Comparison of ENCODE assay signal across 9 mouse cellular contexts in genomic region chr2:173273885-173274284, GRCm38 (mm10). TPM values are rescaled to one million over a fixed set of nuclear protein-coding genes. Genes with fewer than 3 reads are reported as not detected.
A peak's percentile ranks its signal among the peaks of the same experiment; 100 is the strongest.
DNase-seq lines count a peak whose midpoint lies in the region; ATAC-seq and TF ChIP-seq lines count a peak whose summit lies in the region.
"Had no signal": no experiment of that assay in that cellular context is flagged by ENCODE, and none has a peak within 500 bp of the region (broad histone marks: within the 10 kb centered on the region; RNA-seq: fewer than 3 reads in every experiment).

No protein-coding gene starts in this region.

- TF ChIP-seq EP300 in ES-Bruce4 (IDR thresholded peaks at IDR 0.05; ENCODE audit: insufficient read depth, low read depth, low read length), result no peak

- WGBS in heart, embryonic 11.5 days (ENCODE audit: insufficient replicate concordance), result 39% methylated on average over 4 of the region's 4 CpGs
- WGBS in hindbrain, embryonic 11.5 days, result 59% methylated on average over 4 of the region's 4 CpGs
- 50% methylated on average over 4 of the region's 4 CpGs for WGBS in midbrain, embryonic 15.5 days

- H3K27me3 ChIP-seq in heart, embryonic 11.5 days (ENCODE audit: control insufficient read depth, insufficient read depth, low read length), result peaks cover 8% of the 10 kb centered on the region; the same call in 1 of the 2 replicates
- no peaks in the 10 kb centered on the region for H3K27me3 ChIP-seq in ES-Bruce4 (ENCODE audit: control insufficient read depth, insufficient read depth, low read length, poor library complexity, severe bottlenecking)
- H3K27me3 ChIP-seq in hindbrain, embryonic 11.5 days (ENCODE audit: control insufficient read depth, insufficient read depth, low read length), result peaks cover 6% of the 10 kb centered on the region; the same call in 1 of the 2 replicates
- no peaks in the 10 kb centered on the region for H3K27me3 ChIP-seq in midbrain, embryonic 15.5 days (replicated peaks)

- H3K9me3 ChIP-seq in heart, embryonic 11.5 days (replicated peaks; ENCODE audit: control insufficient read depth, low read length), result no peaks in the 10 kb centered on the region
- no peaks in the 10 kb centered on the region for H3K9me3 ChIP-seq in ES-Bruce4 (replicated peaks; ENCODE audit: control insufficient read depth, insufficient read depth, low read length, poor library complexity, severe bottlenecking)
- no peaks in the 10 kb centered on the region for H3K9me3 ChIP-seq in hindbrain, embryonic 11.5 days (ENCODE audit: control insufficient read depth, low read length)
- no peaks in the 10 kb centered on the region for H3K9me3 ChIP-seq in midbrain, embryonic 15.5 days

- ATAC-seq in heart, embryonic 11.5 days (replicated peaks; ENCODE audit: insufficient number of reproducible peaks, low FRiP score, low TSS enrichment), result no peak
- ATAC-seq in hindbrain, embryonic 11.5 days (ENCODE audit: low FRiP score), result no peak
- no peak for ATAC-seq in midbrain, embryonic 15.5 days (replicated peaks)
- no peak for ATAC-seq in megakaryocyte progenitor cell, adult 5-6 weeks (replicated peaks; ENCODE audit: poor library complexity)

- peak overlapping the region; percentile 87 for H3K4me2 ChIP-seq in heart, embryonic 11.5 days
- H3K4me2 ChIP-seq in hindbrain, embryonic 11.5 days (replicated peaks; ENCODE audit: low read depth, low read length), result peak overlapping the region; percentile 77
- H3K4me2 ChIP-seq in midbrain, embryonic 15.5 days, result peak overlapping the region; percentile 64

- no peak overlapping the region for H3K9ac ChIP-seq in heart, embryonic 11.5 days (ENCODE audit: low read depth, low read length)
- H3K9ac ChIP-seq in ES-Bruce4 (ENCODE audit: low read depth, poor library complexity, severe bottlenecking), result peak overlapping the region; percentile 20; the same call in 1 of the 2 replicates
- H3K9ac ChIP-seq in hindbrain, embryonic 11.5 days (ENCODE audit: low read depth, low read length), result no peak overlapping the region
- H3K9ac ChIP-seq in midbrain, embryonic 15.5 days, result no peak overlapping the region

- no peak for TF ChIP-seq POLR2A in ES-Bruce4 (IDR thresholded peaks at IDR 0.05; ENCODE audit: insufficient read depth, low read length)

- DNase-seq in heart, adult 11 months, result no peak
- DNase-seq in hindbrain, embryonic 11.5 days (ENCODE audit: low spot score), result peak; percentile 11
- DNase-seq in adrenal gland, adult 2 months, result no peak
- no peak for DNase-seq in thymus, postnatal 36 days
- DNase-seq: left cerebral cortex, postnatal 4 days had no signal

- H3K36me3 ChIP-seq in heart, embryonic 11.5 days (ENCODE audit: control insufficient read depth, insufficient read depth, low read length), result no peaks in the 10 kb centered on the region
- no peaks in the 10 kb centered on the region for H3K36me3 ChIP-seq in ES-Bruce4 (ENCODE audit: control insufficient read depth, insufficient read depth, low read length, poor library complexity, severe bottlenecking)
- H3K36me3 ChIP-seq in hindbrain, embryonic 11.5 days (ENCODE audit: control insufficient read depth, insufficient read depth, low read length), result no peaks in the 10 kb centered on the region
- no peaks in the 10 kb centered on the region for H3K36me3 ChIP-seq in midbrain, embryonic 15.5 days (replicated peaks)

- H3K27ac ChIP-seq in heart, embryonic 11.5 days (ENCODE audit: low read depth, low read length), result no peak overlapping the region
- no peak overlapping the region for H3K27ac ChIP-seq in ES-Bruce4 (ENCODE audit: insufficient read depth, low read length)
- no peak overlapping the region for H3K27ac ChIP-seq in hindbrain, embryonic 11.5 days (ENCODE audit: low read depth, low read length)
- H3K27ac ChIP-seq in midbrain, embryonic 15.5 days, result no peak overlapping the region

- no peak for TF ChIP-seq CTCF in ES-Bruce4 (IDR thresholded peaks at IDR 0.05; ENCODE audit: low read depth, low read length)

- 0 out of 2 replicates have a peak overlapping the region, but pooled peaks have one; percentile 13 for H3K4me3 ChIP-seq in heart, embryonic 11.5 days (ENCODE audit: low read depth, low read length)
- H3K4me3 ChIP-seq in ES-Bruce4 (ENCODE audit: low read depth, low read length), result no peak overlapping the region
- no peak overlapping the region; the same call in 1 of the 2 replicates for H3K4me3 ChIP-seq in hindbrain, embryonic 11.5 days (ENCODE audit: low read depth, low read length)
- peak overlapping the region; percentile 91 for H3K4me3 ChIP-seq in midbrain, embryonic 15.5 days

- peaks cover 30% of the 10 kb centered on the region for H3K4me1 ChIP-seq in heart, embryonic 11.5 days (ENCODE audit: control insufficient read depth, insufficient read depth, low read length)
- H3K4me1 ChIP-seq in ES-Bruce4 (ENCODE audit: control insufficient read depth, insufficient read depth, low read length), result peaks cover 9% of the 10 kb centered on the region
- peaks cover 11% of the 10 kb centered on the region for H3K4me1 ChIP-seq in hindbrain, embryonic 11.5 days (replicated peaks; ENCODE audit: control insufficient read depth, insufficient read depth, low read length)
- peaks cover 57% of the 10 kb centered on the region for H3K4me1 ChIP-seq in midbrain, embryonic 15.5 days

RNA-seq across cellular contexts. Expression of gene Pmepa1, which starts 2.4 kb away (rescaled TPM):
- polyA plus RNA-seq in heart, embryonic 11.5 days (2014; fragmentation: Nextera tagmentation; extraction: Ambion mirVana), result 3.8 and 4.7 TPM in 2 replicates
- 25.1 and 28.5 TPM in 2 replicates for polyA plus RNA-seq in ES-Bruce4 (2011; ENCODE audit: insufficient read depth, insufficient read length, low read depth, missing spikeins)
- 3.4 and 5.0 TPM in 2 replicates for polyA plus RNA-seq in hindbrain, embryonic 11.5 days (2014; fragmentation: Nextera tagmentation; extraction: Ambion mirVana)
- 4.1 and 4.6 TPM in 2 replicates for polyA plus RNA-seq in midbrain, embryonic 15.5 days (2015; fragmentation: Nextera tagmentation; extraction: Ambion mirVana)
- 10 to 100 TPM; 67.5 to 90.3 TPM for total RNA-seq in adrenal gland, adult 2 months (2021)
- 90.3 and 91.4 TPM in 2 replicates for polyA plus RNA-seq in adrenal gland, adult 2 months (2012; rRNA removed)
- 0.17 and 0.32 TPM in 2 replicates for total RNA-seq in megakaryocyte progenitor cell, adult 5-6 weeks (2015)
- 0.12 and 0.24 TPM in 2 replicates for total RNA-seq in megakaryocyte progenitor cell, adult 5-6 weeks (2017)

RNA-seq across cellular contexts. Expression of gene Zbp1, which starts 55.2 kb away (rescaled TPM):
- polyA plus RNA-seq in heart, embryonic 11.5 days (2014; fragmentation: Nextera tagmentation; extraction: Ambion mirVana), result not detected in 2 replicates
- 3.8 and 6.8 TPM in 2 replicates for polyA plus RNA-seq in ES-Bruce4 (2011; ENCODE audit: insufficient read depth, insufficient read length, low read depth, missing spikeins)
- 0.33 TPM in 1 of 2 replicates, not detected in the other for polyA plus RNA-seq in hindbrain, embryonic 11.5 days (2014; fragmentation: Nextera tagmentation; extraction: Ambion mirVana)
- 0.22 and 1.1 TPM in 2 replicates for polyA plus RNA-seq in midbrain, embryonic 15.5 days (2015; fragmentation: Nextera tagmentation; extraction: Ambion mirVana)
- total RNA-seq in adrenal gland, adult 2 months (2021), result 1 to 10 TPM; 2.7 to 9.0 TPM
- polyA plus RNA-seq in adrenal gland, adult 2 months (2012; rRNA removed), result 3.3 and 3.8 TPM in 2 replicates
- 2.0 and 5.3 TPM in 2 replicates for total RNA-seq in megakaryocyte progenitor cell, adult 5-6 weeks (2015)
- total RNA-seq in megakaryocyte progenitor cell, adult 5-6 weeks (2017), result 2.5 and 2.9 TPM in 2 replicates

Comparison
In these comparisons a context has a peak if more than half of its experiments do, and no peak if none do; other contexts are left out.
1. H3K4me3 ChIP-seq: peak in heart, embryonic 11.5 days (single experiment) and midbrain, embryonic 15.5 days (single experiment); none in ES-Bruce4 (single experiment) and hindbrain, embryonic 11.5 days (single experiment).
2. Peak in every context shown above with its lines, with median percentiles within 50 percentile points of each other: H3K4me2 ChIP-seq.